Mouse (Mus musculus): ENCODE measurements around the gene Nop16.

GRCm38 (mm10) chr13:54616307-54616706 lies 26.4 kb upstream of the Nop16 start:
- TF ChIP-seq CTCF (IDR thresholded peaks at IDR 0.05) (no peak), EP300 (IDR thresholded peaks at IDR 0.05) (no peak)

Measured in lung, postnatal 0 days (tissue).